Mouse (Mus musculus) Muller cell, postnatal 12 days (primary cell): ENCODE measurements at regions not wholly inside any gene's neighbourhood (a gene's known extent, or its start where the extent isn't known, plus 50 kb on each side); places are given as distances from the start of the nearest gene placed in this dataset.

Experiments used
- DNase-seq: peaks from one replicate; pipeline ENCODE4 v3.0.0-alpha.2; 2015; ENCODE audit errors: inconsistent ontology term

DNA sequence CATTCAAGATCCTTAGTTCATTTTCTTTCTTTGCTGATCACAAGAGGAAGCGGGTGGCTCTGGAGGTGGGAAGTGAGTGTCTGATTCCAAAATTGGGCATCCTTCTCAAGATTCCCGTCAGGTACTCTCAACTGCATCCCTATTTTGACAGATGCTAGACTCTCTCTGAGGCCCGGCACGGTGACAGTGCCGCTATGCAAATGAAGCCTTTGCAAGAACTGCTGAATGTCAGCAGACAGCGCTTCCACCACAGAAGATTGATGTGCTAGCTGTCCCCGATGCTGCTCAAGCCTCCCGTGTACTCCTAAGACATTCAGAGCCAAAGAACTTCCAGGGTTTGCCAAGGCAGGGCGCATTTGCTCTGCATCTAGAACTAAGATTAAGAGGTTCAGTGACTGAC is 50.9 kb upstream of the Cpne4 start:
- no peak for DNase-seq

DNA sequence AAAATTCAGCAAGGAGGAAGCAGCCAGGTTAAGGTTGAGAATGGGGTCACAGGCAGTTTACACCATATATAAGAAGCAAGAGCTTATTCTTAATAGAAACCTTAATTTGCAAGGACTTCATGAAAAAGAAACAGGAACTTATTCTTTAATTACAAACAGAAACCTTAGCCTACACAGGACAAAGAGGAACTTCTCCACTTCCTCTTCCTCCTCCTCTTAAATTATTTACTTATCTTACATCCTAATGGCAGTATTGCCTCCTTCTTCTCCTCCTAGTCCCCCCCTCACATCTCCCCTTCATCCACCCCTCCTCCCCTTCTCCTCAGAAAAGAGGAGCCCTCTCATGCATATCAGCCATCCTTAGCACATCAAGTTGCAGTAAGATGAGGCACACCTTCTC is 56.4 kb upstream of the Cpne4 start:
- no peak for DNase-seq

DNA sequence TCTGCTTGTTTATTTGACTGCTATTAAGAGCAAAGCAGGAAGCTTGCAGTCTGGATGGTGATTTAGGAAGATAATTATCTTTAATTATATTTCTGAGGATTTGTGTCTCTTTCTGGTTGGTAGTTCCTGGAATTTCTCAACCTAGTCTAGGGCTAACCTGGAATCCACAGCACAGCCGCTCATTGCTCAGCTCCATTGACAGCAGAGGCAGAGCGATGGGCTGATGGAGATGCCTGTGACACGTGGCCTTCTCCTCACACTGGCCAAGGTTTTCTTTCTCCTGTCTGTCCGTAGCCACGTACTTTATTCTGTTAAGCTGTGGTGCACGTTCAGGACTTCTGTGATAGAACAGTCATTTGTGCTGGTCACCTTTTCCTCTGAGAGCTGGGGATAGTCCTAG is 57.7 kb upstream of the Cpne4 start:
- no peak for DNase-seq

DNA sequence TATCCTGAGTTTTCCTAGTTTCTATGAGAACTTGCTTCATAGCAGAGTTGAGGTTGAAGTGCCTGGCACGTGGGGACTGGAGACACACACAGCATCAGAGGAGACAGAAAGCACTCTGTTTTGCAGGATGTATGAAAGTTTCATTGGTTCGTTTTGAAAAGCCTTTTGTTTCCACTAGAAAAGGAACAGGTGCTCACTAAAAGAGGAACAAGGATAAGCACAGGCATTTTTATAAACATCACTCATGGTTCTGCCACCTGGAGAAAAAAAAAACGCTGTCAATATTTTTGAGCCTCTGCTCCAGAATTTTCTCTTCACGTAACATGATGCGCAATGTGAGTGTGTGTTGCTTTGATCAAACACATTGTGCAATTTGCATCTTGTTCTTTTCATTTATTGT is 64.6 kb upstream of the Cpne4 start:
- no peak for DNase-seq

DNA sequence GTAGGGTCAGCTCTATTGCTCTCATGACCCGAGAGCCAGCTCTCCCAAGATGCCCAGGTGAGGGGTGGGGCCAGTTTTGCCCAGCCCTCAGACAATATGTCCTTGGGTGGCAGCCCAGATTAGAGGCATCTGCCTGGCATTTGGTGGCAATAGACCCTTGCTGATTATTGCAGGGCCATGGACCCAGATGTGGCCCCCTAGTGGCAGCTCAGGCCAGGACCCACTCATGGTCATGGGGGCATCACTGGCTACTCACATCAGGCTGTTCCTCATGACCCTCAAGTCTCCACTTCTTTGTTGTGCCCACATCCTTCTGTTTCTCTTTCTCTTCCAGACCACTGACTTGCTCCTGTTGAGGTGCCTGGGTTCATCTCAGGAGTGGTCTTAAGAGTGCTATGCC is 66.4 kb upstream of the Cpne4 start:
- DNase-seq: no peak

DNA sequence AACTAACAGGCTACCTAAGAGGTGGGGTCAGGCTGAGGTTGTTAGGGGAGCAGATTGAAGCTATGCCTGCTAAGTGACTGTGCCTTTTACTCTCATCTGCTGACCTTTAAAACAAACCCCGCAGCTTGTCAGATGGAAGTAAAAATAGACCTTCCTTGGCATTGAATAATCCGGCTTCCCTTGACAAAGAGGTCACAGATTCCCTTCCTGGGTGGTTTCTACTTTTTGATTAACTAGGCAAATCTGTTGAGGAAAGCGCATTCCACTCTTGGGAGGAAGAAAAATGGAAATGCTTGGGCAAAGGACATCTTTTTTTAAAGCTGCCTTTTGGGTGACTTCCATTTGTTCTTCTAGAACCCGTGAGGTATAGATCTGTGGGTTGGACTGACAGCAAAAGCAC is 72.3 kb upstream of the Cpne4 start:
- no peak for DNase-seq

DNA sequence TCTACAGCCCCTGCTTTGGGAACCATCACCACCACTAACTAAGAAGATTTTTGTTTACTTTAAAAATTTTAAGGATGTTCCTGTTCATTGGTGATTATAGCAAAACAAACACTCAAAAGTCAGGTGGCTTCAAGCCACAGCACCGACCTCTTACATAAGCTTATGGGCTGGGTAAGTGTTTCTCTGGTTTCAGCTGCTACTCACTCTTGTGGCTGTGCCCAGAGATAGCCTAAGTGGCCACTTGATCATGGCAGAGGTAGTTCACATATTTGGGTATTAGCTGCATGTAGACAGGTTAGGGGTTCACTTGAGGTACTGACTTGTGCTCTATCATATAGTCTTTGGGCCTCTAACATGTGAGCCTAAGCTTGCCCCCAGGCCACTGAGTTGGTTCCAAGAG is 79.8 kb upstream of the Cpne4 start:
- DNase-seq: no peak

DNA sequence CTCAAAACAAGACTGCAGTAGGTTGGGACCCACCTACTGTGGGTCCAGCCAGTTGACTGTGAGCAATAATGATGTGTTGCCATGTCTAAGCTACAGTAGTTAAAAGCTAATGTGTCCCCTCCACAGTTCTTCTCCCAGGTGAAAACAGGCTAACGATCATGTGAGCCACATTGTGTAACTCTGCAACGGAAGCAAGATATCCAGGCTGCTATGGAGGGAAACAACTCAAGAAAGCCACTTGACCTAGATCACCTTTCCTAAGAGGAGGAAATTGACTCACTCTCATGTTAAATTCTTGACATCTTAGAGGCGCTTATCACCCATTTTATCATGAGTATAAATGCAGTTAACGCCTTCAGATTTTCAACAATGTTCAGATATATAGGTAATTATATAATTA is 83.4 kb upstream of the Cpne4 start:
- DNase-seq: no peak

DNA sequence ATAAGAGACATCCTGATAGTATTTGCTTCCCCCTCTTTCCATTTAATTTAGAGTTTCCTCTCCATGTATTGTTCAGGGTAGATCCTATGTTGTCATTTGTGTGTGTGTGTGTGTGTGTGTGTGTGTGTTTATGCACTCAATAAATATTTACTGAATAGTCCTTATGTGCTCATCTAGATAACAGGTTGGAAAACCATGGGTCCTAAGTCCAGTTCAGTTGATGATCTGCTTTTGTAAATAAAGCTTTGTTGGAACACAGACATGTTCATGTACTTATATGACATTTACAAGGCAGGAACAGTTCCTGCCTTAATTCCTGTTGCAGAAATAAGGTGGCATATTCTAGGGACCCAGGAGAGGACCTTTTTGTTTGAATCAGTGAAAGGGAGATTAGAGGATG is 87.0 kb upstream of the Cpne4 start:
- no peak for DNase-seq

DNA sequence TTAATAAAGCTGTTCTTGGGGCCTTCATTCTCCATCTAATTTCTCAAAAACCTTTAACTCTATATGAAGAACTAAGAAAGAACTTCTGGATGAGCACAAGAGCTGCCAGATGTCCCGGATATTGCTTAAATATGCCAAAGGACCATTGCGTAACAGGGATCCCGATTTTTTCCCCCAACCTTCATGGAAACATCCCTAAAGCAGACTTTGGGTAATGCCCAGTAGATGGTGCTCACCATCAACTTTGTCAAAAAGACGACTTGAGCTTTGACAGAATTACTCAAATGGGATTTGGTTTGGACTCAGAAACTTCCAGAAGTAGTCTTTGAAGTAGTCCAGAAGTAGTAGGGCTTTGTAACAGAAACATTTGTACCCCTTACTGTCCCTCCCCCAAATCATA is 89.5 kb upstream of the Cpne4 start:
- peak; percentile 2 for DNase-seq

DNA sequence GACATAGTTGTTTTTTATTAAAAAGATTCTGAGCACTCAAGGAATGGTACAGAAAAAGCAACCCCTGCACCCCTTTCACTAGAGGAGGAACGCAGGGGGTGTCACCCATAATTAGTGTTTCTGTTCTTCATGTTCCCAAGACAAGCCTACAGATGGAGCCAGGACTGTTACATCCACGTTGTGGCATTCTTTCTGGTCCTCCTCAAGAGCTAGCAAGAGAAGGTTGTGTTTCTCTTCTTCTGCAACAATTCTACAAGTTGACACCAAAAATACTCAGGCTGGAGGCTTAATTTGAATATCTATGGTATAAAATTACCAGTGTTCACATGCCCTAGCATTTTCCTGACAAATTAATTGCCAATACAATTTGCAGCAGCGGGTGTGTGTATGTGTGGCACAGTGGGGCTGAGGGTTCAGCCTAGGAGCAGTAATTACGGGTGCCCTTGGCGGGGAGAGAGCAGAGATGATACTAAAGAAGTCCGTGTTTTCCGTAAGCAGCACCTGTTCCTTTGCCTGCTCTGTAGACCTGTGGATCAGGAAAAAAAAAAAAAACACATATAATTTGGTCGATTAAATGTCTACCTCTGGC is 98.4 kb upstream of the Cpne4 start:
- no peak for DNase-seq

DNA sequence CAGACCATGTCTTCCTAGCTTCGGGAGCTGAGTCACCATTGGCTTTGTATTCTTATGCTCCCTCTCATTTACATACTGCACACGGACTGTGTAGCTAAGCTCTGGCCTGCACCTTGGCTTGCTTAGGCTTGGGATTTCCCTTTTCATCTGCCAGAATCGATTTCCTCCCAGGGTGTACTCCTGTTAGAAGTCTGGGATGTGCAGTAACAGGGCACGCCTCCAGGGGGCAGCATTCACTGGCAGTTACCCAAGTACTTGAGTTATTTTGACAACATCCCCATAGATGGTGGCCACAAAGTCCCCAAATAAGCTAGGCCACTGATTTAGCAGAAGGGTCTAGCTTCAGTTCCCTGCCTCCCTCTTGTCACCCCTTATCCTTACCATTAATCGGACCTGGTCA is 102.2 kb upstream of the Cpne4 start:
- no peak for DNase-seq

DNA sequence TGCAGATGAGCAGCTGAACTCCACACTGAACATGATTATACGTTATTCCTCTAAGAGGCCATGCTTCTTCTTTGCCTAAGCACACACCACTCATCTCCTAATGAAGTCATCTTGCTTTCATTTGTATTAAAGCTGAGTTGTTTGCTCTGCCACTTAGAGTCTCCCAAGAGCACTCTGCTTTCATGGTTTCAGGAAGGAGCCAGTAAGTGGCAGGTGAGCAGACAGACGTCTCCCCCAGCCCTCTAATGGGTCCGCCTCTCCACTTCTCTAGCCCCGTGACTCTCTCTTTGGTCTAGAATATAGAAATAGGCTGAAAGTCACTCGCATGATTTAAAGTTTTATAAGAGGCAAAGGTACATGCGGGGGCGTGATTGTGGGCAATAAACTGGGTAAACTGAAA is 103.8 kb upstream of the Cpne4 start:
- DNase-seq: no peak

DNA sequence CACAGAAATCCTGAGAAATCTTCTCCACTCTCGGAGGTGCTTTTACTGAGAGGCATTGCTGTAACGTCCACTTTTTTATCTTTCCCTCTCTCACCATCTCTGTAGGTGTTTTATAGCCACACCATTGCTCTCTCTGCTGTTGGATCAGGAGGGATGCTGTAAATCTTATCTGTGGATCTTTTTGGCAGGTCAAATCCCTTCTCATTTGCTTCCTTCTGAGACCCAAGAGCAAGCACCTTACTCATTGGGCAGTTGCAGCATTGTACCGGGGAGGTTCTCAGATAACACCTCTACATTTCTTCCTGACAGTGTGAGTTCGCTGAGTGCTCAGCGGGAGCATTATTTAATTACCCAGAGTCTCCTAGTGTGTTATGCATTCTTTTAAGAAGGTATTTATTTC is 75.5 kb upstream of the Acpp start:
- no peak for DNase-seq

DNA sequence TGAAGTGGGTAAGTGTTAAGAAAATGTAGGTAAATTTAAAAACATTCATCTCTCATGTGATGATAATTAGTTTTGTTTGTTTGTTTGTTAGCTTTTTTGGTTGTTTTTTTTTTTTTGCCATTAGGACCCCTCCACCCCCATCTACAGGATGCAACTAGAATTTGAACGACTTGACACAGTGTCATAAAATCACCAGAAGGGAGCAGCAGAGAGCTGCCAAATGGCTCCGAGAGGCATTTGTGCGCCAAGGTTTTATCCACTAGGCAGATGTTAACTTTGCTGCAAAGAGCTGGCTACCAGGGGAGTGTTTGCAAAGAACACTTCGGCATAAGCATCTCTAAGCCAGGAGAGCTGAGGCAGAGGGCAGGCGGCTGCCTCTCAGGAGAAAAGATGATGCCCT is 72.7 kb upstream of the Acpp start:
- peak; percentile 19 for DNase-seq

DNA sequence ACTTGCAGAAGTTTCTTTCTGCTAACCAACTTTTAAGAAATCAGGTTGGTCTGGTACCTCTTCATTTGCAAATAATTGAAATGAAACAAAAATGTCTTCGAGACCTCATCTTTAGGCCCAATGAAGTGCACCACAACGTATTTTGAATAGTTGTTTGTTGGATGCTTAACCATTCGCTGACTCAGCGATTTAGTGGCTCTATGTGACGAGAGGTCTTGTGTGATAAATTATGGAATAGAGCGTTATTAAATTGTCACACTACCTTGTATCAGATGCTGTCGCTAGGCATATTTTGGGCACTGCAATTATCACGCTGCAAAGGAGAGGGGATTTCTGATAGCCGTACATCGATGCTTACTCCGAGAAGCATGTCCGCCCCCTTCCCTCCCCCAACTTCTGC is 71.8 kb upstream of the Acpp start:
- no peak for DNase-seq

DNA sequence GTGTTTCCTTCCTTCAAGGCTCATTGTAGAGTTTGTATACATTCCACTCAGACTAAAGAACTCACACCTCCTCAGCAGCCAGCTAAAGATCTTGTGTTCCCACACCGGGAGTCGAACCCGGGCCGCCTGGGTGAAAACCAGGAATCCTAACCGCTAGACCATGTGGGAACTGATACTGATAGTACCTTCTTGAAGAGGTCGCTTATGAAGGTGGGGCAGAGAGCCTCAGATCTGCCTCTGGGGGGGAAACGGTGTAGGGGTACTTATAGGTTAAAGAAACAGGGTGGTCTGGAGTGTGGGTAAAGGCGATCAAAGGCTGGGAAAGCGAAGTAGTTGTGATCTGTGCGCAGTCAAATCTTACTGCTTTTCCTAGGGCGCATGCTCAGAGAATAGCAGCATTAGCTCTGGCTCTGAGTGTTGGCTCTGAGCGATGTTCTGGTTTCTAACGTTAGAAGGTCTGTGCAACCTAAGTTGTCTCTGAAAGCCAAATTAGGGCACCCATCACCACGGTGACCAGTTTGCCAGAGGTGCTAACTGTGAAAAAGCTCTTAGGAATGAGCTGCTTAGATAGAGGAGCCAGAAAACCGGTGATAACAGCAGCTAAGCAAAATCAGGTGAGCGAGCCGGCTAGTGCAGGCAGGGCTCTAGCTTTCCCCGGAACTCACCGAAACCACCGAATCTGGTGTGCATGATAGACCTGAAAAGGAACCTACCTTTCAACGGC is 71.2 kb upstream of the Acpp start:
- peak; percentile 26 for DNase-seq

DNA sequence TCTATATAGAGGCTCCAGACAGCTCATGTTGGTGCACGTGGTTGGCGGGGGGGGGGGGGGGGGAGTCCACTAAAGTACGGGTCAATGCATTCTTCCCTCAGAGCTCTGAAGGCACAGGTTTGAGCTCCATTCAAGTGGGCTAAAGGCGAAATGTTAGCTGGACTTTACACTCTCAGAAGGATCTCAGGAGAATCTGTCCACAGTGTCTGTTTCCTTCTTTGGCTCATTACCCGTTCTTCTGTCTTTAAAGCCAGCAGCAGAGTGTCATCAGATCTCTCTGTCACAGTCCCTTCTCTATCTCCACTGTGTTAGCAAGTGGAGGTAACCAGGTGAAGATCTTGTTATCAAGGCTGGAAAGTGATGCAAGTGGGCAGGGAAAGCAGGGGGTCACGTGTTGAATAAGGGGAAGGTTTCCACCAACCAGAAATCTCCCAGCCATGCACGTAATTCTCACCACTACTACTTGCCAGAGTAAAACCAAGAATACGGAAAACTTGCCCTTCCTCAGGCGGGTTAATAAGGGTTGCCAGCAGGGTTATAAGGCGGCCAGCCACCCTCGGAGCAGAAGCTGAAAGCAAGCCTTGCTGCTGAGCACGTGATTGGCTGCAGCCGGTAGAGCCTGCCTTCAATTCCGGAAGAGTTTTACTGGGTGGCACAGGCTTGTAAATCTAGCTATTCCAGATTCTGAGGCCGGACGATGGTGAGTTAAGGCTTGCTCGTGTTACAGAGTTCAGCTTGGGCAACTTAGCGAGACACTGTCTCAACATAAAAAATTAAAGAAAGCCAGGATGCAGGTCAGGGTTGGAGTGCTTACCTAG is 70.2 kb upstream of the Acpp start:
- DNase-seq: peak; percentile 17

DNA sequence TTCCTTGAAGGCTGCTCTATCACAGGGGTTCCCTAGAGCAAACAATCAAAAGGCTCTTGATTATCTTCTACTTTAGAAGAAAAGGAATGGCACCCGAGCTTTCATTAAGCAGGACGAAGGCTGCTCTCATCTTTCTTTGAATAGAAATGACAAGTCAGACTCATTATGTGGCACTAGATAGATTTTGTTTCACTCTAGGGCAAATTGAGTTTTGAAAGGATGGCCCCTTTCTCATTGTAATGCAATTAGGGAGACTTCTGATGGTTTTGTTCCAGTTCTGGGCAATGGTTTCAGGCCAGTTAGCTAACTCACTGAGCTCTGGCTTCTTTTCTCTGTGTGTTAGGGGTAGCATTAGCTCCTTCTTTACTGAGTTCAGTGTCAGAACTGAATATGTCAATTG is 69.5 kb upstream of the Acpp start:
- DNase-seq: peak; percentile 36

DNA sequence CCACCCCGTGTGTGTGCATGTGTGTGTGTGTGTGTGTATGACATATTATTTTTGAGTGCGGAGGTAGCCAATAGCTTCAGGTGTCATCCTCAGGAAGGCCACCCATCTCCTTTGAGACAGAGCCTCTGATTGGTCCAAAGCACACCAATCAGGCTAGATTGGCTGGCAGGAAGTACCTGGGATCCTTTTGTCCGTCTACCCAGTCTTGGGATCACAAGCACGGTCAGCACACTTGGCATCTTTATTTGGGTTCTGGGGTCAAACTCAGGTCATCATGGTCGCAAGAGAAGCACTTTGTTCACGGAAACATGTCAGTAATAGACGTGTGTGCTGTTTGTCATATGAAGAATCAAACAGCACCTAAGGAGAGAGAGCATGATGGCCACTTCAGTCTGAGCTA is 68.9 kb upstream of the Acpp start:
- no peak for DNase-seq

DNA sequence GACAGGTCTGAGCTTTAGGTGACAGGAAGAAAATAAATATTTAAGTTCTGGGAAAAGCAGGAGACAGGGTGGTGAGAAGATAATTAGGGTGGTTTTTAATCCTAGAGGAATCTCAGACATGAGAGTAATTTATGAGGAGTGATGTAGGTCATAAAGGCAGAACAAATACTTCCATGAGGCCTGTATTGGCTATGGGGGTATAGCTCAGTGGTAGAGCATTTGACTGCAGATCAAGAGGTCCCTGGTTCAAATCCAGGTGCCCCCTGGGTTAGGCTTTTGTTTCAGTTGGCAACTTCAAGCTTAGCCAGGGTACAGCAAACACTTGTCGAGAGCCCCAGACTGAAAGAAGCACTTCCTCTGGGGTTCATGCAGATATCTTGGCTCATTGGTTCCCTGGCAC is 66.3 kb upstream of the Acpp start:
- no peak for DNase-seq

DNA sequence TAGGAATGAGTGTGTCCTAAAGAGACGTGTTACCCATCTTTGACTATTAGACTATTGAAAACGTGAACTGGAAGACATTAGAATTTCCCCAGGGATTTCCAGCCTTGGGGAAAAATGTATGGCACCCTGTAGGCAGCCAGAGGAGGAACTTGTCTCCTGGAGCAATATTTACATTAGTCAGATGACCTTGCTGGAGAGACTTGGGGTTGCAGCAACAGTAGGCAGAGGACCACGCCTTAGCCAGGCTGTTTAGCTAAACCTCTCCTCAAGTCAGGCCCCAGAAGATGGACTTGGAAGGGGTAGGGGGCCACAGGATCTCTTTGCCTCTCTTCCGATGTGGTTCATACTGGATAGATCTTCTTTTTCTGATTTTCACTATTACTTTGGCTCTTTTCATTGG is 64.1 kb upstream of the Acpp start:
- DNase-seq: no peak

DNA sequence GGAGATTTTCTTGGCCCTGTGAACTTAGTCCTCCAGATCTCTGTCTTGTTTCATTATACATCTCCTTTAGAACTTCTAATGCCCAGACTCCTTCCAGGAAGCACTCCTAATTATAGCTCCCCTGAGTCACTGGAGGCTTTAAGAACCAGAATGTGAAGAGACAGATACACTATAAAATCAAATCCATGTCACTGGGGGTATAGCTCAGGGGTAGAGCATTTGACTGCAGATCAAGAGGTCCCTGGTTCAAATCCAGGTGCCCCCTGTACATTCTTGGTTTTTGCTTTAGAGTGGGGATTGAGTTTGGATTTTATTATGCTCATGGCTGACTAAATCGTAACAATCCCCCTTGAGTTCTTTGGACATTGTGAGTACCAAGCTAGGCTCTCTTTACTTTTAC is 62.4 kb upstream of the Acpp start:
- no peak for DNase-seq
